Mouse (Mus musculus): ENCODE data around the gene F2rl1.

The F2rl1 gene

GRCm38 (mm10) chr13:95524674-95525491, at the start of gene F2rl1:
TSS of gene F2rl1 (minus strand) at chr13:95525227.
- TF ChIP-seq GATA4 (IDR thresholded peaks at IDR 0.05; ENCODE audit: insufficient replicate concordance, low read length) = no peak

- TF ChIP-seq GATA4 (IDR thresholded peaks at IDR 0.05; ENCODE audit: insufficient replicate concordance, low read length) = no peak
Measured at GRCm38 (mm10) chr13:95570877-95571276, 45.9 kb upstream of the F2rl1 start.

- no peak for TF ChIP-seq GATA4 (IDR thresholded peaks at IDR 0.05; ENCODE audit: insufficient replicate concordance, low read length)
Measured at GRCm38 (mm10) chr13:95569326-95569725, 44.3 kb upstream of the F2rl1 start.

- TF ChIP-seq GATA4 (IDR thresholded peaks at IDR 0.05; ENCODE audit: insufficient replicate concordance, low read length) = no peak
Measured at GRCm38 (mm10) chr13:95568336-95568735, 43.3 kb upstream of the F2rl1 start.

GRCm38 (mm10) chr13:95566841-95567551, 42.0 kb upstream of the F2rl1 start:
- TF ChIP-seq GATA4 (IDR thresholded peaks at IDR 0.05; ENCODE audit: insufficient replicate concordance, low read length) = no peak

- no peak for TF ChIP-seq GATA4 (IDR thresholded peaks at IDR 0.05; ENCODE audit: insufficient replicate concordance, low read length)
Measured at GRCm38 (mm10) chr13:95563693-95564092, 38.7 kb upstream of the F2rl1 start.

GRCm38 (mm10) chr13:95563066-95563610, 38.1 kb upstream of the F2rl1 start:
- TF ChIP-seq GATA4 (IDR thresholded peaks at IDR 0.05; ENCODE audit: insufficient replicate concordance, low read length) = no peak

GRCm38 (mm10) chr13:95557326-95557725, 32.3 kb upstream of the F2rl1 start:
- no peak for TF ChIP-seq GATA4 (IDR thresholded peaks at IDR 0.05; ENCODE audit: insufficient replicate concordance, low read length)

- no peak for TF ChIP-seq GATA4 (IDR thresholded peaks at IDR 0.05; ENCODE audit: insufficient replicate concordance, low read length)
Measured at GRCm38 (mm10) chr13:95553885-95554492, 29.0 kb upstream of the F2rl1 start.

GRCm38 (mm10) chr13:95550636-95551370, 25.8 kb upstream of the F2rl1 start:
- TF ChIP-seq GATA4 (IDR thresholded peaks at IDR 0.05; ENCODE audit: insufficient replicate concordance, low read length) = no peak

- TF ChIP-seq GATA4 (IDR thresholded peaks at IDR 0.05; ENCODE audit: insufficient replicate concordance, low read length) = no peak
Measured at GRCm38 (mm10) chr13:95549421-95549820, 24.4 kb upstream of the F2rl1 start.

- no peak for TF ChIP-seq GATA4 (IDR thresholded peaks at IDR 0.05; ENCODE audit: insufficient replicate concordance, low read length)
Measured at GRCm38 (mm10) chr13:95548856-95549255, 23.8 kb upstream of the F2rl1 start.

- no peak for TF ChIP-seq GATA4 (IDR thresholded peaks at IDR 0.05; ENCODE audit: insufficient replicate concordance, low read length)
Measured at GRCm38 (mm10) chr13:95548291-95548789, 23.3 kb upstream of the F2rl1 start.

GRCm38 (mm10) chr13:95547090-95547611, 22.1 kb upstream of the F2rl1 start:
- TF ChIP-seq GATA4 (IDR thresholded peaks at IDR 0.05; ENCODE audit: insufficient replicate concordance, low read length) = no peak
